Comparison of ENCODE assay signal across 8 mouse cellular contexts in the genomic region with DNA sequence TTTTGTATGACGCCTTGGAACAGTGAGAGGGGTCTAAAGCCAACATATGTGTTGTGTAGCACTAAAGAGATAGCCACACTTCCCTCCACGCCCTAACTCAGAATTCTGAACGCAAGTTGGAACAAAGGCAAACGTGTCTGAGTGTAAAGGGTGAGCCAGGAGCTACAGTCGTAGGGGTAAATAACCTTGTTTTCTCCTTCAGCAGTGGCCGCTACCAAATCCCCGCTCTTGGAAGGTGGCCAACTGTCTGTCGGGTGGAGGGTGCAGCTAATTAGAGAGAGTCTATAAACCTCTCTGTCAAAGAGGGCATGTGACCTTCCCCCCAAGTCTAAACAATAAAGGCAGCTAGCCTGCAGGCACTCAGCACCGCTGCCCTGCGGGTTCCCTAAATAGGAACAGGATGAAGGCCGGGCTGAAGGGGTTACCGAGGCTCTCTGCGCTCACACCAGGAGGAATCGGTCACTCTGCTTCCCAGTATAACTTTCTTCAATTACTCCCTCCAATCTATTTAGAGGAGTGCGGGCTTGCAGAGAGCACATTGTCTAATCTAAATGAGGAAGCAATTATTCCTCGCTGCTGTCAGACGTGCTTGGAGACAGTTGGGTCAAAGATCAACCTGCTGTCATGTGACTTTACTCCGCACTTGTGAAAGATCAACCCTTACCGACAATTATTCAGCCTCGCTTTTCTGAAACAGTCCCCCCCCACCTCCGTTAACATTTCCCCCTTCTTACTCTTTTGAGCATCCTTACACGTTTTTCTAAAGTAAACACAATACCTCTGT.
A peak's percentile ranks its signal among the peaks of the same experiment; 100 is the strongest.
DNase-seq lines count a peak whose midpoint lies in the region; ATAC-seq lines count a peak whose summit lies in the region.

No protein-coding gene starts in this region.

- peak overlapping the region; percentile 48 for H3K4me3 ChIP-seq in liver, embryonic 13.5 days (replicated peaks)
- H3K4me3 ChIP-seq in stomach, embryonic 14.5 days (ENCODE audit: low read depth, low read length), result peak overlapping the region; percentile 8

- H3K9ac ChIP-seq in liver, embryonic 13.5 days, result peak overlapping the region; percentile 51
- H3K9ac ChIP-seq in stomach, embryonic 14.5 days (replicated peaks; ENCODE audit: low read depth, low read length), result no peak overlapping the region

- peak overlapping the region; percentile 76 for H3K4me2 ChIP-seq in liver, embryonic 13.5 days
- peak overlapping the region; percentile 50 for H3K4me2 ChIP-seq in stomach, embryonic 14.5 days (replicated peaks; ENCODE audit: low read depth, low read length)

- peaks cover 30% of the 10 kb centered on the region for H3K4me1 ChIP-seq in liver, embryonic 13.5 days (replicated peaks)
- H3K4me1 ChIP-seq in stomach, embryonic 14.5 days (ENCODE audit: control insufficient read depth, insufficient read depth, low read length), result peaks cover 21% of the 10 kb centered on the region

- no peaks in the 10 kb centered on the region for H3K36me3 ChIP-seq in liver, embryonic 13.5 days
- H3K36me3 ChIP-seq in stomach, embryonic 14.5 days (ENCODE audit: control insufficient read depth, insufficient read depth, low read length), result no peaks in the 10 kb centered on the region

- ATAC-seq in liver, embryonic 13.5 days (ENCODE audit: low read depth), result peak; percentile 65
- ATAC-seq in monocyte, adult 5-6 weeks (replicated peaks; ENCODE audit: insufficient number of reproducible peaks, low FRiP score, low TSS enrichment, poor library complexity, severe bottlenecking), result peak; percentile 80
- peak; percentile 59 for ATAC-seq in stomach, embryonic 14.5 days (ENCODE audit: insufficient number of reproducible peaks, insufficient read depth, low FRiP score, low read depth)

- H3K27me3 ChIP-seq in liver, embryonic 13.5 days, result peaks cover 16% of the 10 kb centered on the region
- H3K27me3 ChIP-seq in stomach, embryonic 14.5 days (ENCODE audit: control insufficient read depth, insufficient read depth, low read length), result no peaks in the 10 kb centered on the region

- peak; percentile 18 to 37 for DNase-seq in right cerebral cortex, adult 2 months (ENCODE audit: low spot score in 2 of 2)
- no peak for DNase-seq in right cerebral cortex, postnatal 36 days (ENCODE audit: low spot score in 2 of 2)
- DNase-seq in embryo, embryonic 11 days, result peak; percentile 84
- DNase-seq in heart, adult 8-10 months (ENCODE audit: low spot score), result peak; percentile 68
- peak; percentile 76 for DNase-seq in kidney, adult 18-20 months
- peak; percentile 27 for DNase-seq in liver, embryonic 13.5 days

- H3K9me3 ChIP-seq in liver, embryonic 13.5 days (replicated peaks), result no peaks in the 10 kb centered on the region
- no peaks in the 10 kb centered on the region for H3K9me3 ChIP-seq in stomach, embryonic 14.5 days (ENCODE audit: control insufficient read depth, low read depth, low read length)

- WGBS in liver, embryonic 13.5 days (ENCODE audit: insufficient replicate concordance), result under 1% methylated on average over 22 of the region's 22 CpGs
- 1% methylated on average over 22 of the region's 22 CpGs for WGBS in stomach, embryonic 14.5 days

- H3K27ac ChIP-seq in liver, embryonic 13.5 days, result peak overlapping the region; percentile 60
- H3K27ac ChIP-seq in stomach, embryonic 14.5 days (ENCODE audit: low read length), result peak overlapping the region; percentile 97

Comparison
In these comparisons a context has a peak if more than half of its experiments do, and no peak if none do; other contexts are left out.
1. DNase-seq: peak in right cerebral cortex, adult 2 months (2 of 2), embryo, embryonic 11 days (single experiment), heart, adult 8-10 months (single experiment), kidney, adult 18-20 months (single experiment) and liver, embryonic 13.5 days (single experiment); none in right cerebral cortex, postnatal 36 days (0 of 2).
2. Peak in every context shown above with its lines, with median percentiles within 50 percentile points of each other: ATAC-seq.